Mouse (Mus musculus) forebrain, embryonic 15.5 days (tissue): ENCODE measurements around the gene Nploc4. TPM values are rescaled to one million over a fixed set of nuclear protein-coding genes. Genes with fewer than 3 reads are reported as not detected.
A peak's percentile ranks its signal among the peaks of the same experiment; 100 is the strongest.

ENCODE experiments used
- ATAC-seq: fragments of 200-750 bp; cut with Nextera tagmentation; replicated peaks from 2 replicates; pipeline ENCODE4 v1.8.0; 2017; ENCODE audit warnings: mild to moderate bottlenecking, moderate TSS enrichment, moderate library complexity
- H3K27ac ChIP-seq: fragments of 300-500 bp; sonication (generic); replicated peaks from 2 replicates; pipeline ENCODE4 v1.5.1; 2015; ENCODE audit warnings: mild to moderate bottlenecking, inconsistent platforms
- H3K27me3 ChIP-seq: fragments of 300-500 bp; sonication (generic); 2 replicates; pipeline ENCODE4 v1.6.1; 2015; ENCODE audit warnings: inconsistent platforms
- H3K36me3 ChIP-seq: fragments of 300-500 bp; sonication (generic); 2 replicates; pipeline ENCODE4 v1.6.1; 2015; ENCODE audit warnings: mild to moderate bottlenecking, inconsistent platforms
- H3K4me1 ChIP-seq: fragments of 300-500 bp; sonication (generic); 2 replicates; pipeline ENCODE4 v1.6.1; 2015; ENCODE audit warnings: inconsistent platforms
- H3K4me2 ChIP-seq: fragments of 300-500 bp; sonication (generic); replicated peaks from 2 replicates; pipeline ENCODE4 v1.6.1; 2015; ENCODE audit warnings: mild to moderate bottlenecking, inconsistent platforms
- H3K4me3 ChIP-seq: fragments of 300-500 bp; sonication (generic); 2 replicates; pipeline ENCODE4 v1.5.1; 2015; ENCODE audit warnings: mild to moderate bottlenecking, inconsistent platforms
- H3K9ac ChIP-seq: fragments of 300-500 bp; sonication (generic); replicated peaks from 2 replicates; pipeline ENCODE4 v1.6.1; 2015; ENCODE audit warnings: mild to moderate bottlenecking, inconsistent platforms
- H3K9me3 ChIP-seq: fragments of 300-500 bp; sonication (generic); 2 replicates; pipeline ENCODE4 v1.6.1; 2016; ENCODE audit warnings: inconsistent platforms
- WGBS: fragments of 180-500 bp; shearing (Covaris S2); methylation state at CpG from one replicate; pipeline ENCODE4 v1.1.7; 2015; ENCODE audit warnings: mixed read lengths; 5-methylcytosine and 5-hydroxymethylcytosine counted together
- polyA plus RNA-seq: library from polyadenylated mRNA; unstranded; fragments of >200 nt; fragmentation: Nextera tagmentation; extraction: Ambion mirVana; gene quantifications from 2 replicates; pipeline ENCODE4 v1.2.1, GENCODE M21; 2015

Nploc4 gene
- polyA plus RNA-seq, 1 experiment from 2014 or later = 34.8 TPM

DNA sequence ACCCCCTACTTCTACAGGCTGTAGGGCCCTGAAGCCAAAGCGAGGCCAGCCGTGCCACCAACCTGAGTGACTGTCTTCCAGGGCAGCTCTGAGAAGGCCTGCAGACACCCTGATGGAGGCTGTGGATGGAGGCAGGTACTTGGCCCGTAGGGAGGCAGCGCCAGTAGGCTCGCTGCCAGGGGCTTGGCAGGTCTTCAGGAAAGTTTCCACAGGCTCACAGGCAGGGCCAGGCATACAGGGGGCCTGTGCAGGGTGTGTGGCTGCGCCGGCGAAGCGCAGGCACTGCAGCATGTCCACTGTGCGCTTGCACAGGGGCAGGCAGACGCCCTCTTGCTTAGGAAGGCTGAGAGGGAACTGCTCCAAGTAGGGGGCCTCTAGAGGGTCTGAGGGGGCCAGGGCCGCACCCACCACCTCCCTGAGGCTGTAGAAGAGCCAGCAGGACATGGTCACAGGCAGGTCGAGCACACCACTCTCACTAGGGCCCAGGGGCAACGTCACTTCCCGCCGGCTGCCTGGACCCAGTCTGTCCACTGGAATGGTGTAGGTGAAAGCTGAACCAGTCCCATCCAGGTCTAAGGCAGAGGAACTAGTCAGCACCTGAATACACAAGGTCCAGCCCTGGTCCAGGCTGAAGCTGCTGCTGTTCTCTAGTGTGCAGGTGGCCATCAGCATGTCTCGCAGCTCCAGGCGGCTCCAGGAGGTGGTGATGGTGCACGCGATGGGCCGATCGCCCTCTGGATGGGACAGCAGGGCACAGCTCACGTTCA is 63.5 kb downstream of the Nploc4 start:
- WGBS = 73% methylated on average over 23 of the region's 23 CpGs
- no peak overlapping the region for H3K4me2 ChIP-seq
- no peaks in the 10 kb centered on the region for H3K9me3 ChIP-seq
- no peak overlapping the region for H3K27ac ChIP-seq
- peaks cover 57% of the 10 kb centered on the region for H3K36me3 ChIP-seq
- H3K4me3 ChIP-seq = no peak overlapping the region
- no peaks in the 10 kb centered on the region for H3K27me3 ChIP-seq
- ATAC-seq = no peak
- peaks cover 33% of the 10 kb centered on the region for H3K4me1 ChIP-seq
- no peak overlapping the region for H3K9ac ChIP-seq

DNA sequence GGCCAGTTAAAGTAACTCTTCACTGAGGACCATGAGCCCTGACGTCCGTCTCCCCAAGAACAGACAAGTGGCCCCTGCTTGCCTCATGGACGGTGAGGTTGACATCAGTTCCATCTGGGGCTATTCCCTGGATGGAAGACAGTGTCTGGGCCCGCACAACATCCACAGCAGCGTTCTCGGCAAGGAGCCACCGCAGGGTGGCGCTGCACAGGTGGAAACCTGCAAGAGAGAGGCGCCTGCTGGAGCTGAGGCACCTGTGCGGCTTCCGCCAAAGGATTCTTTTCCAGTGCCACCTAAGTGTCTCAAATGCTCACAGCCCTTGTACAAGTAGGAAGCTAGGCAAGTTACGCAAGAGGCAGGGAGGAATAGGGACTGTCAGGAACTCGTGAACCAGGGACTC is 64.5 kb downstream of the Nploc4 start:
- H3K9ac ChIP-seq = no peak overlapping the region
- H3K4me2 ChIP-seq = no peak overlapping the region
- H3K4me1 ChIP-seq = peaks cover 28% of the 10 kb centered on the region
- H3K27me3 ChIP-seq = no peaks in the 10 kb centered on the region
- no peak overlapping the region for H3K4me3 ChIP-seq
- no peak for ATAC-seq
- 65% methylated on average over 13 of the region's 13 CpGs for WGBS
- H3K36me3 ChIP-seq = peaks cover 60% of the 10 kb centered on the region
- no peaks in the 10 kb centered on the region for H3K9me3 ChIP-seq
- no peak overlapping the region for H3K27ac ChIP-seq

DNA sequence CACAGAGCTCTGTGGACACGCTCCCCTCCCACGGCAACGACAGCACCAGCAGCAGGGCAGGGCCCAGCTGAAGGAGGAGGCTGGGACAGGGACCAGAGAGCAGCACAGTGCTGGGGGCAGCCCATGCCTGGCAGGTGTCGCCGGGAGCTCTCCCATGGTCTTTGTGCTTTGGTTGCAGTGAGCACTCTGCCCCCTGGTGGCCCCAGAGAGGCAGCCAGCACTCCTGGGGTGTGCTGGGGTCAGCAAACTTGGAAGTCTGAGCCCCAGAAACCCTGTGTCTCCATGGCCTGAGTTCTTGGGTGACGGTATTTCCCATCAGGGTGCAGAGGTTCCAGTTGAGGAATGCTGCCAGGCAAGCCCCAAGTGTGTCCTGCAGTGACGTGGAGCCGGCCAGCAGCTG is 67.9 kb downstream of the Nploc4 start:
- WGBS = 38% methylated on average over 8 of the region's 8 CpGs
- Histone ChIP-seq H3K9me3 (no peaks in the 10 kb centered on the region), H3K9ac (no peak overlapping the region), H3K36me3 (peaks cover 42% of the 10 kb centered on the region), H3K27ac (no peak overlapping the region), H3K4me2 (no peak overlapping the region), H3K4me1 (peaks cover 26% of the 10 kb centered on the region), H3K4me3 (no peak overlapping the region), H3K27me3 (no peaks in the 10 kb centered on the region)
- peak; percentile 49; the same call in 1 of the 2 replicates for ATAC-seq

DNA sequence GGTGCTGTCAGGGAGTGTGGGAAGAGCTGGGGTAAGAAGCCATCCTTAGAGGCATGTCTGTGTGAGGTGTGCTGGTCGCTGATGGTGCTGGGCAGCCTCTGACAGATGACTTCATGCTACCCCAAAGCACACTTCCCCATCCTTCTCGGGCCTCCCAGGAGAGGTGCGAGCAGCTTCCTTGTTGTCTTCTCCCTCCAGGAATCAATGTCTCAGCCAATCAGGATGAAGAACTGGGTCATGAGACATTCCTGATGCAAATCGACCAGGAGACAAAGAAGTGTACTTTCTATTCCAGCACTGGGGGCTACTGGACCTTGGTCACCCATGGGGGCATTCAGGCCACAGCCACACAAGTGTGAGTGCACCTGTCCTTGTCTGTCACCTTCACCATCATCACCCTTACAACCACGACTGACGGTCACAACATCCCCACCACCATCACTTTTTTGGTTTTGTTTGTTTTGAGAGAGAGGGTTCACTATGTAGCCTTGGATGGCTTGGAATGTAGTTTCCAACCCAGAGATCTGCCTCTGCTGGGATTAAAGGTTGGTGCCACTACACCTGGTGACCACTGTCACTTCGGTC is 71.0 kb downstream of the Nploc4 start:
- Histone ChIP-seq H3K4me2 (no peak overlapping the region), H3K27ac (no peak overlapping the region), H3K4me1 (peaks cover 21% of the 10 kb centered on the region), H3K27me3 (no peaks in the 10 kb centered on the region), H3K9me3 (no peaks in the 10 kb centered on the region), H3K9ac (no peak overlapping the region), H3K4me3 (no peak overlapping the region), H3K36me3 (peaks cover 16% of the 10 kb centered on the region; the same call in 1 of the 2 replicates)
- 36% methylated on average over 7 of the region's 7 CpGs for WGBS
- ATAC-seq = no peak

- no peak overlapping the region for H3K4me3 ChIP-seq
Measured at GRCm38 (mm10) chr11:120362891-120363290, 74.6 kb downstream of the Nploc4 start.

DNA sequence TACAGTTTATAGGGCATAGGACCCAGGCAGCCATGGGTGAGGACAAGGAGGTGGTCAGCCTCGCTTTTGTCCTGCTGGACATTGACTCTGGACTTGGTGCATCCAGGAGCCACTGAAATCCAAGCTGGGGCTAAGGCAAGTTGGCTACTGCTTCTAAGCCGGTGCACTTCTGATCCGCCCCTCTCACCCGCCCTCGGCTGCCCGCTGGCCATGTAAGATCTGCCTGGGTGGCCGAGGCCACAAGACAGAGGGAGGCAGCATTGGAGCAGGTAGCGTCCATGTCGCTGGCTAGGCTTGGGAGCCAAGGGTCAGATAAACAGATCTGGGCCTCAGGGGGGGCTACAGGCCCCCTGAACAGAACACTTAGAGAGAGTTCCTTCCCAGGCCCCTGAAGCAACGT is 76.2 kb downstream of the Nploc4 start, which contains the start of gene Fscn2:
Gene Fscn2 (plus strand): TSS at position 240 of the 400 bp plus-strand sequence.
- Histone ChIP-seq H3K9ac (no peak within 1 kb of the TSS), H3K36me3 (no peaks in the 10 kb centered on the region), H3K9me3 (no peaks in the 10 kb centered on the region), H3K4me1 (peaks cover 41% of the 10 kb centered on the region), H3K27me3 (no peaks in the 10 kb centered on the region), H3K4me3 (no peak within 1 kb of the TSS), H3K27ac (no peak within 1 kb of the TSS), H3K4me2 (no peak within 1 kb of the TSS)
- 65% methylated on average over 10 of the region's 10 CpGs for WGBS
- no peak for ATAC-seq

More at GRCm38 (mm10) chr11:120362891-120363290, 74.6 kb downstream of the Nploc4 start:
- no peak overlapping the region for H3K9ac ChIP-seq
- WGBS = 89% methylated on average over 6 of the region's 6 CpGs
- peaks cover 40% of the 10 kb centered on the region for H3K4me1 ChIP-seq
- no peak overlapping the region for H3K27ac ChIP-seq
- H3K4me2 ChIP-seq = no peak overlapping the region
- no peak for ATAC-seq
- H3K9me3 ChIP-seq = no peaks in the 10 kb centered on the region
- H3K27me3 ChIP-seq = no peaks in the 10 kb centered on the region
- H3K36me3 ChIP-seq = no peaks in the 10 kb centered on the region; the same call in 1 of the 2 replicates

- H3K36me3 ChIP-seq = no peaks in the 10 kb centered on the region
- H3K9ac ChIP-seq = no peak overlapping the region
- H3K9me3 ChIP-seq = no peaks in the 10 kb centered on the region
- H3K27me3 ChIP-seq = no peaks in the 10 kb centered on the region
- peaks cover 35% of the 10 kb centered on the region for H3K4me1 ChIP-seq
- no peak for ATAC-seq
- 79% methylated on average over 5 of the region's 5 CpGs for WGBS
- no peak overlapping the region for H3K4me3 ChIP-seq
- H3K4me2 ChIP-seq = no peak overlapping the region
- no peak overlapping the region for H3K27ac ChIP-seq
Measured at GRCm38 (mm10) chr11:120360755-120361154, 76.8 kb downstream of the Nploc4 start.

- 71% methylated on average over 8 of the region's 8 CpGs for WGBS
Measured at GRCm38 (mm10) chr11:120360062-120360461, 77.4 kb downstream of the Nploc4 start.

GRCm38 (mm10) chr11:120359391-120359790 is 78.1 kb downstream of the Nploc4 start:
- 47% methylated on average over 6 of the region's 6 CpGs for WGBS
- Histone ChIP-seq H3K9me3 (no peaks in the 10 kb centered on the region), H3K27me3 (no peaks in the 10 kb centered on the region), H3K4me1 (peaks cover 34% of the 10 kb centered on the region), H3K9ac (0 out of 2 replicates have a peak overlapping the region, but pooled peaks have one; percentile 5), H3K27ac (0 out of 2 replicates have a peak overlapping the region, but pooled peaks have one; percentile 92), H3K36me3 (no peaks in the 10 kb centered on the region), H3K4me2 (no peak overlapping the region), H3K4me3 (no peak overlapping the region)
- no peak for ATAC-seq

More at GRCm38 (mm10) chr11:120360062-120360461, 77.4 kb downstream of the Nploc4 start:
- H3K27me3 ChIP-seq = no peaks in the 10 kb centered on the region
- no peaks in the 10 kb centered on the region for H3K9me3 ChIP-seq
- no peak for ATAC-seq
- H3K4me3 ChIP-seq = no peak overlapping the region
- H3K27ac ChIP-seq = no peak overlapping the region
- no peak overlapping the region for H3K4me2 ChIP-seq
- no peaks in the 10 kb centered on the region for H3K36me3 ChIP-seq
- H3K4me1 ChIP-seq = peaks cover 34% of the 10 kb centered on the region
- H3K9ac ChIP-seq = no peak overlapping the region

DNA sequence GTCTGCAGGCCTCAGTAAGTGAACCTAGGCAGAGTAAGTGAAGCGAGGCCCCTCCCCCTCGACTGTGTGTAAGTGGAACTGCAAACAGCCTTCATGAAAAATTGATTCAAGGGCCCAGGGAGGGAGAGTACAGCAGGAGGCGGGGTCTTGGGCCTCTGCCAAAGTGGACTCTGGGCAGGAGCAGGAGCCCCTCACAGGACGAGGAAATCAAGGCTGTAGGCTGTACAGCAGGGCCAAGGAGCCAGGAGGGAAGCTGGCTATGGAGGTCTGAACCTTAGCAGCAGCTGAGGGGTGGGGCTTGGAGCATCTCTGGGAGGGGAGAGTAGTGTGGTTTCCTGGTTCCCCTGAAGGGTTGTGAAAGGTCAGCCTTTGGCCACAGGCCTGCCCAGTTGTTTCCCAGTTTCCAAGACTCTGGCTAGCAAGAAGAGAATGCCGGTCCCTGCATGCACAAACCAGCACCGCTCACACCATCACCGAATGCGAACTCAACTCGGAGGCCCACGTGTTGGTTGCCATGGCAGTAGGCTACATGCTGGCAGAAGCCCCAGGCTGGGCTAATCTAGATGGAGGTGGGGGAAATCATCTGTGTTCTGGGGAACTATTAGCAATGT is 79.6 kb downstream of the Nploc4 start:
- H3K4me1 ChIP-seq = peaks cover 40% of the 10 kb centered on the region
- H3K9ac ChIP-seq = 0 out of 2 replicates have a peak overlapping the region, but pooled peaks have one; percentile 19
- H3K27me3 ChIP-seq = no peaks in the 10 kb centered on the region
- H3K36me3 ChIP-seq = no peaks in the 10 kb centered on the region
- WGBS = 4% methylated on average over 10 of the region's 10 CpGs
- peak; percentile 89 for ATAC-seq
- H3K4me2 ChIP-seq = peak overlapping the region; percentile 35
- peak overlapping the region; percentile 1; the same call in 1 of the 2 replicates for H3K4me3 ChIP-seq
- H3K27ac ChIP-seq = peak overlapping the region; percentile 92
- no peaks in the 10 kb centered on the region for H3K9me3 ChIP-seq

DNA sequence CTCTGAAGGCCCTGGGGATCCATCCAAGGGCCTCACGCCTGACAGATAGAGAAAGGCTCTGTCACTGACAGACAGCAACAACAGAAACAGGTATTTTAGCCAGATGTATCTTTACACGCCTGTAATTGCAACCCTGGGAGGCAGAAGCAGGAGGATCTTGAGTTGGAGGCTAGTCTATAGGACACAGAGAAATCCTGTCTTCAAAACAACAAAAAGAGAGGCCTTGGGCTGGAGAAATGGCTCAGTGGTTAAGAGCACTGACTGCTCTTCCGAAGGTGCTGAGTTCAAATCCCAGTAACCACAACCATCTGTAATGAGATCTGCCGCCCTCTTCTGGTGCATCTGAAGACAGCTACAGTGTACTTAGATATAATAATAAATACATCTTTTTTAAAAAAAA is 80.6 kb downstream of the Nploc4 start:
- H3K4me2 ChIP-seq = no peak overlapping the region

GRCm38 (mm10) chr11:120356319-120356840 is 81.1 kb downstream of the Nploc4 start:
- Histone ChIP-seq H3K9me3 (no peaks in the 10 kb centered on the region), H3K27me3 (no peaks in the 10 kb centered on the region), H3K9ac (no peak overlapping the region), H3K36me3 (no peaks in the 10 kb centered on the region), H3K4me2 (no peak overlapping the region), H3K4me1 (peaks cover 51% of the 10 kb centered on the region), H3K27ac (peak overlapping the region; percentile 92; the same call in 1 of the 2 replicates), H3K4me3 (no peak overlapping the region)
- WGBS = 86% methylated on average over 15 of the region's 15 CpGs
- ATAC-seq = no peak

More for the DNA sequence above, 80.6 kb downstream of the Nploc4 start:
- no peak for ATAC-seq
- no peaks in the 10 kb centered on the region for H3K9me3 ChIP-seq
- 94% methylated on average over 4 of the region's 4 CpGs for WGBS
- H3K36me3 ChIP-seq = no peaks in the 10 kb centered on the region
- peak overlapping the region; percentile 92; the same call in 1 of the 2 replicates for H3K27ac ChIP-seq
- H3K4me3 ChIP-seq = no peak overlapping the region
- no peak overlapping the region for H3K9ac ChIP-seq
- no peaks in the 10 kb centered on the region for H3K27me3 ChIP-seq
- peaks cover 46% of the 10 kb centered on the region for H3K4me1 ChIP-seq
